Mouse (Mus musculus) myocyte (in vitro differentiated cells): ENCODE results near the gene Lemd1.

Source experiments
- CEBPB ChIP-seq: IDR thresholded peaks from 2 replicates; pipeline ENCODE4 v1.6.1; 2011; ENCODE audit warnings: mild to moderate bottlenecking, moderate library complexity; ENCODE audit not compliant: poor library complexity, insufficient read depth, severe bottlenecking
- E2F4 ChIP-seq: IDR thresholded peaks from one replicate; pipeline ENCODE4 v1.6.1; 2011; ENCODE audit warnings: mild to moderate bottlenecking, control low read depth, moderate library complexity; ENCODE audit not compliant: insufficient read depth
- MAX ChIP-seq: IDR thresholded peaks from one replicate; pipeline ENCODE4 v1.6.1; 2011; ENCODE audit warnings: low read depth, mild to moderate bottlenecking, control low read depth
- MYOD1 ChIP-seq, 3 experiments: IDR thresholded peaks; one replicate each; pipeline ENCODE4 v1.6.1; 2011; ENCODE audit warnings: control low read depth in 2 of 3, low read depth in 2 of 3, mild to moderate bottlenecking in 2 of 3, moderate library complexity in 1 of 3; ENCODE audit not compliant: insufficient read length in 2 of 3, control insufficient read depth in 1 of 3
- MYOG ChIP-seq, 3 experiments: IDR thresholded peaks; one replicate each; pipeline ENCODE4 v1.6.1; 2011; ENCODE audit warnings: control low read depth in 2 of 3, low read depth in 2 of 3, mild to moderate bottlenecking in 2 of 3; ENCODE audit not compliant: insufficient read length in 2 of 3, control insufficient read depth in 1 of 3, insufficient read depth in 1 of 3
- POLR2A ChIP-seq: IDR thresholded peaks from one replicate; pipeline ENCODE4 v1.6.1; 2011; ENCODE audit warnings: low read depth, mild to moderate bottlenecking, control low read depth, moderate library complexity; ENCODE audit not compliant: insufficient read length
- POLR2AphosphoS2 ChIP-seq: IDR thresholded peaks from one replicate; pipeline ENCODE4 v1.6.1; 2011; ENCODE audit warnings: low read depth, control low read depth; ENCODE audit not compliant: insufficient read length
- REST ChIP-seq: IDR thresholded peaks from one replicate; pipeline ENCODE4 v1.6.1; 2011; ENCODE audit warnings: mild to moderate bottlenecking, control low read depth, moderate library complexity; ENCODE audit not compliant: insufficient read depth, insufficient read length
- SRF ChIP-seq: IDR thresholded peaks from one replicate; pipeline ENCODE4 v1.6.1; 2011; ENCODE audit warnings: low read depth; ENCODE audit not compliant: control insufficient read depth, insufficient read length
- TCF12 ChIP-seq: IDR thresholded peaks from one replicate; pipeline ENCODE4 v1.6.1; 2011; ENCODE audit warnings: mild to moderate bottlenecking, control low read depth; ENCODE audit not compliant: poor library complexity, insufficient read depth, severe bottlenecking
- TCF3 ChIP-seq: IDR thresholded peaks from one replicate; pipeline ENCODE4 v1.6.1; 2011; ENCODE audit warnings: low read depth, control low read depth; ENCODE audit not compliant: insufficient read length
- USF1 ChIP-seq: IDR thresholded peaks from one replicate; pipeline ENCODE4 v1.6.1; 2011; ENCODE audit warnings: low read depth, mild to moderate bottlenecking, control low read depth, moderate library complexity

GRCm38 (mm10) chr1:132237585-132238159 is 46.4 kb downstream of the Lemd1 start:
- no peak for TF ChIP-seq E2F4
- no peak for TF ChIP-seq TCF12
- no peak for TF ChIP-seq MYOD1 (IDR thresholded peaks at IDR 0.05; ENCODE audit: control insufficient read depth in 1 of 3, insufficient read length in 2 of 3, low read depth in 2 of 3)
- TF ChIP-seq USF1 = no peak
- no peak for TF ChIP-seq POLR2A
- TF ChIP-seq POLR2AphosphoS2 = no peak
- TF ChIP-seq MYOG (IDR thresholded peaks at IDR 0.05; ENCODE audit: control insufficient read depth in 1 of 3, insufficient read depth in 1 of 3, insufficient read length in 2 of 3, low read depth in 2 of 3) = no peak
- TF ChIP-seq REST = no peak
- no peak for TF ChIP-seq MAX
- no peak for TF ChIP-seq CEBPB
- TF ChIP-seq SRF = no peak
- TF ChIP-seq TCF3 = no peak
